Mouse (Mus musculus): Measurements from ENCODE around the gene Chuk. TPM values are rescaled to one million over a fixed set of nuclear protein-coding genes. Genes with fewer than 3 reads are reported as not detected.

Gene Chuk
- polyA plus RNA-seq, 1 experiment, result 70.0 TPM

GRCm38 (mm10) chr19:44074986-44075385 is 32.3 kb downstream of the Chuk start:
- H3K9me3 ChIP-seq (replicated peaks; ENCODE audit: control insufficient read depth, insufficient read depth, low read length, poor library complexity, severe bottlenecking), result no peaks in the 10 kb centered on the region
- no peak for TF ChIP-seq POLR2A (IDR thresholded peaks at IDR 0.05; ENCODE audit: insufficient read depth, low read length)
- TF ChIP-seq EP300 (IDR thresholded peaks at IDR 0.05; ENCODE audit: insufficient read depth, low read depth, low read length), result 0 out of 2 replicates have a peak, but pooled peaks have one; percentile 11
- peaks cover 2% of the 10 kb centered on the region for H3K4me1 ChIP-seq (ENCODE audit: control insufficient read depth, insufficient read depth, low read length)
- no peak overlapping the region for H3K27ac ChIP-seq (ENCODE audit: insufficient read depth, low read length)
- no peak overlapping the region for H3K9ac ChIP-seq (ENCODE audit: low read depth, poor library complexity, severe bottlenecking)
- no peaks in the 10 kb centered on the region for H3K27me3 ChIP-seq (ENCODE audit: control insufficient read depth, insufficient read depth, low read length, poor library complexity, severe bottlenecking)
- peaks cover 15% of the 10 kb centered on the region for H3K36me3 ChIP-seq (ENCODE audit: control insufficient read depth, insufficient read depth, low read length, poor library complexity, severe bottlenecking)
- H3K4me3 ChIP-seq (ENCODE audit: low read depth, low read length), result no peak overlapping the region

GRCm38 (mm10) chr19:44071166-44071565 is 36.1 kb downstream of the Chuk start:
- Histone ChIP-seq H3K36me3 (ENCODE audit: control insufficient read depth, insufficient read depth, low read length, poor library complexity, severe bottlenecking) (peaks cover 8% of the 10 kb centered on the region), H3K27ac (ENCODE audit: insufficient read depth, low read length) (no peak overlapping the region), H3K4me3 (ENCODE audit: low read depth, low read length) (no peak overlapping the region), H3K4me1 (ENCODE audit: control insufficient read depth, insufficient read depth, low read length) (peaks cover 2% of the 10 kb centered on the region), H3K27me3 (ENCODE audit: control insufficient read depth, insufficient read depth, low read length, poor library complexity, severe bottlenecking) (no peaks in the 10 kb centered on the region), H3K9ac (ENCODE audit: low read depth, poor library complexity, severe bottlenecking) (no peak overlapping the region), H3K9me3 (replicated peaks; ENCODE audit: control insufficient read depth, insufficient read depth, low read length, poor library complexity, severe bottlenecking) (no peaks in the 10 kb centered on the region)
- TF ChIP-seq EP300 (IDR thresholded peaks at IDR 0.05; ENCODE audit: insufficient read depth, low read depth, low read length) (no peak), CTCF (IDR thresholded peaks at IDR 0.05; ENCODE audit: low read depth, low read length) (no peak), POLR2A (IDR thresholded peaks at IDR 0.05; ENCODE audit: insufficient read depth, low read length) (no peak)

GRCm38 (mm10) chr19:44069914-44070232 is 37.4 kb downstream of the Chuk start:
- Histone ChIP-seq H3K27me3 (ENCODE audit: control insufficient read depth, insufficient read depth, low read length, poor library complexity, severe bottlenecking) (no peaks in the 10 kb centered on the region), H3K9ac (ENCODE audit: low read depth, poor library complexity, severe bottlenecking) (peak overlapping the region; percentile 83), H3K4me1 (ENCODE audit: control insufficient read depth, insufficient read depth, low read length) (peaks cover 2% of the 10 kb centered on the region), H3K27ac (ENCODE audit: insufficient read depth, low read length) (peak overlapping the region; percentile 30; the same call in 1 of the 2 replicates), H3K9me3 (replicated peaks; ENCODE audit: control insufficient read depth, insufficient read depth, low read length, poor library complexity, severe bottlenecking) (no peaks in the 10 kb centered on the region), H3K4me3 (ENCODE audit: low read depth, low read length) (peak overlapping the region; percentile 86), H3K36me3 (ENCODE audit: control insufficient read depth, insufficient read depth, low read length, poor library complexity, severe bottlenecking) (peaks cover 8% of the 10 kb centered on the region)
- TF ChIP-seq POLR2A (IDR thresholded peaks at IDR 0.05; ENCODE audit: insufficient read depth, low read length) (no peak), EP300 (IDR thresholded peaks at IDR 0.05; ENCODE audit: insufficient read depth, low read depth, low read length) (no peak), CTCF (IDR thresholded peaks at IDR 0.05; ENCODE audit: low read depth, low read length) (no peak)

GRCm38 (mm10) chr19:44069121-44069913 is 38.0 kb downstream of the Chuk start, which contains the start of gene Erlin1:
TSS of gene Erlin1 (minus strand) at chr19:44069785.
- Histone ChIP-seq H3K27ac (ENCODE audit: insufficient read depth, low read length) (peak within 1 kb of the TSS; percentile 30; the same call in 1 of the 2 replicates), H3K4me3 (ENCODE audit: low read depth, low read length) (peak within 1 kb of the TSS; percentile 86), H3K9ac (ENCODE audit: low read depth, poor library complexity, severe bottlenecking) (peak within 1 kb of the TSS; percentile 83), H3K27me3 (ENCODE audit: control insufficient read depth, insufficient read depth, low read length, poor library complexity, severe bottlenecking) (no peaks in the 10 kb centered on the region), H3K9me3 (replicated peaks; ENCODE audit: control insufficient read depth, insufficient read depth, low read length, poor library complexity, severe bottlenecking) (no peaks in the 10 kb centered on the region), H3K36me3 (ENCODE audit: control insufficient read depth, insufficient read depth, low read length, poor library complexity, severe bottlenecking) (peaks cover 10% of the 10 kb centered on the region), H3K4me1 (ENCODE audit: control insufficient read depth, insufficient read depth, low read length) (peaks cover 2% of the 10 kb centered on the region)
- no peak for TF ChIP-seq CTCF (IDR thresholded peaks at IDR 0.05; ENCODE audit: low read depth, low read length)
- TF ChIP-seq POLR2A (IDR thresholded peaks at IDR 0.05; ENCODE audit: insufficient read depth, low read length), result no peak

- H3K9ac ChIP-seq (ENCODE audit: low read depth, poor library complexity, severe bottlenecking), result no peak overlapping the region; the same call in 1 of the 2 replicates
- peaks cover 8% of the 10 kb centered on the region for H3K36me3 ChIP-seq (ENCODE audit: control insufficient read depth, insufficient read depth, low read length, poor library complexity, severe bottlenecking)
- no peak for TF ChIP-seq EP300 (IDR thresholded peaks at IDR 0.05; ENCODE audit: insufficient read depth, low read depth, low read length)
- TF ChIP-seq POLR2A (IDR thresholded peaks at IDR 0.05; ENCODE audit: insufficient read depth, low read length), result no peak
- no peak for TF ChIP-seq CTCF (IDR thresholded peaks at IDR 0.05; ENCODE audit: low read depth, low read length)
- H3K27ac ChIP-seq (ENCODE audit: insufficient read depth, low read length), result no peak overlapping the region
- H3K4me1 ChIP-seq (ENCODE audit: control insufficient read depth, insufficient read depth, low read length), result peaks cover 2% of the 10 kb centered on the region
- H3K27me3 ChIP-seq (ENCODE audit: control insufficient read depth, insufficient read depth, low read length, poor library complexity, severe bottlenecking), result no peaks in the 10 kb centered on the region
- H3K4me3 ChIP-seq (ENCODE audit: low read depth, low read length), result no peak overlapping the region
- no peaks in the 10 kb centered on the region for H3K9me3 ChIP-seq (replicated peaks; ENCODE audit: control insufficient read depth, insufficient read depth, low read length, poor library complexity, severe bottlenecking)
Measured at GRCm38 (mm10) chr19:44068232-44068631, 39.0 kb downstream of the Chuk start.

GRCm38 (mm10) chr19:44067323-44068049 is 39.8 kb downstream of the Chuk start:
- Histone ChIP-seq H3K9me3 (replicated peaks; ENCODE audit: control insufficient read depth, insufficient read depth, low read length, poor library complexity, severe bottlenecking) (no peaks in the 10 kb centered on the region), H3K4me3 (ENCODE audit: low read depth, low read length) (no peak overlapping the region), H3K27me3 (ENCODE audit: control insufficient read depth, insufficient read depth, low read length, poor library complexity, severe bottlenecking) (no peaks in the 10 kb centered on the region), H3K4me1 (ENCODE audit: control insufficient read depth, insufficient read depth, low read length) (peaks cover 2% of the 10 kb centered on the region), H3K27ac (ENCODE audit: insufficient read depth, low read length) (no peak overlapping the region), H3K36me3 (ENCODE audit: control insufficient read depth, insufficient read depth, low read length, poor library complexity, severe bottlenecking) (peaks cover 10% of the 10 kb centered on the region), H3K9ac (ENCODE audit: low read depth, poor library complexity, severe bottlenecking) (no peak overlapping the region)
- TF ChIP-seq POLR2A (IDR thresholded peaks at IDR 0.05; ENCODE audit: insufficient read depth, low read length), result no peak
- TF ChIP-seq EP300 (IDR thresholded peaks at IDR 0.05; ENCODE audit: insufficient read depth, low read depth, low read length), result no peak
- no peak for TF ChIP-seq CTCF (IDR thresholded peaks at IDR 0.05; ENCODE audit: low read depth, low read length)
